Mouse (Mus musculus) liver, embryonic 14.5 days (tissue): ENCODE measurements around the gene Epha8. TPM values are rescaled to one million over a fixed set of nuclear protein-coding genes. Genes with fewer than 3 reads are reported as not detected.

ENCODE experiments used
- ATAC-seq: fragments of 200-750 bp; cut with Nextera tagmentation; 2 replicates; pipeline ENCODE4 v1.8.0; 2017; ENCODE audit warnings: moderate number of reproducible peaks, mild to moderate bottlenecking, moderate library complexity; ENCODE audit not compliant: insufficient read depth
- DNase-seq, 3 experiments: peaks; one replicate each; pipeline ENCODE4 v3.0.0-alpha.2; 2012 to 2013; ENCODE audit warnings: low read depth in 3 of 3, low spot score in 3 of 3
- H3K27ac ChIP-seq: fragments of 300-500 bp; sonication (generic); 2 replicates; pipeline ENCODE4 v1.5.1; 2014; ENCODE audit warnings: moderate library complexity, mild to moderate bottlenecking, control low read depth, inconsistent platforms
- H3K27me3 ChIP-seq: fragments of 300-500 bp; sonication (generic); 2 replicates; pipeline ENCODE4 v1.6.1; 2014; ENCODE audit warnings: mild to moderate bottlenecking, low read length, moderate library complexity; ENCODE audit not compliant: control insufficient read depth, insufficient read depth
- H3K36me3 ChIP-seq: fragments of 300-500 bp; sonication (generic); replicated peaks from 2 replicates; pipeline ENCODE4 v1.6.1; 2014; ENCODE audit warnings: low read depth; ENCODE audit not compliant: control insufficient read depth, insufficient read depth
- H3K4me1 ChIP-seq, 2 experiments: fragments of 200-500 bp in 1 of 2; fragments of 300-500 bp in 1 of 2; sonication (generic) in 1 of 2; replicated peaks; 2 replicates each; pipeline ENCODE4 v1.6.1; 2012 to 2014; ENCODE audit warnings: antibody characterized with exemption in 1 of 2, inconsistent platforms in 1 of 2, low read length in 1 of 2; ENCODE audit not compliant: control insufficient read depth in 2 of 2, insufficient read depth in 2 of 2
- H3K4me2 ChIP-seq: fragments of 300-500 bp; sonication (generic); 2 replicates; pipeline ENCODE4 v1.6.1; 2014; ENCODE audit warnings: low read depth, mild to moderate bottlenecking, control low read depth, moderate library complexity
- H3K4me3 ChIP-seq, 2 experiments: fragments of 200-500 bp in 1 of 2; fragments of 300-500 bp in 1 of 2; sonication (generic) in 1 of 2; 2 replicates each; pipeline ENCODE4 v1.5.1; 2012 to 2014; ENCODE audit warnings: low read depth in 2 of 2, low read length in 2 of 2, mild to moderate bottlenecking in 2 of 2, control low read depth in 1 of 2, inconsistent platforms in 1 of 2, moderate library complexity in 1 of 2; ENCODE audit not compliant: insufficient read depth in 1 of 2
- H3K9ac ChIP-seq: fragments of 300-500 bp; sonication (generic); replicated peaks from 2 replicates; pipeline ENCODE4 v1.6.1; 2014; ENCODE audit warnings: mild to moderate bottlenecking, control low read depth, moderate library complexity
- H3K9me3 ChIP-seq: fragments of 300-500 bp; sonication (generic); 2 replicates; pipeline ENCODE4 v1.6.1; 2016; ENCODE audit warnings: low read length, mixed read lengths; ENCODE audit not compliant: control insufficient read depth
- CTCF ChIP-seq: IDR thresholded peaks from 2 replicates; pipeline ENCODE4 v1.5.1; 2016; ENCODE audit warnings: antibody characterized with exemption, low read depth, control low read depth
- EP300 ChIP-seq: IDR thresholded peaks from 2 replicates; pipeline ENCODE4 v1.6.1; 2016; ENCODE audit warnings: antibody characterized with exemption, low read depth
- WGBS: fragments of 180-500 bp; shearing (Covaris S2); extraction: QIAGEN DNeasy Blood & Tissue Kit; methylation state at CpG from one replicate; pipeline ENCODE4 v1.1.7; 2014; ENCODE audit not compliant: insufficient replicate concordance; 5-methylcytosine and 5-hydroxymethylcytosine counted together
- polyA plus RNA-seq, 2 experiments: library from polyadenylated mRNA; depleted of rRNA in 1 of 2; stranded (reverse) in 1 of 2; unstranded in 1 of 2; fragments of >200 nt; fragmentation: Nextera tagmentation in 1 of 2; extraction: Ambion mirVana in 1 of 2; gene quantifications; 2 replicates each; pipeline versions ENCODE4 v1.2.1 to v1.2.3; 2012 to 2014

Epha8 gene
- polyA plus RNA-seq, 2 experiments, result 0.04 to 0.25 TPM

- ATAC-seq (no peak), DNase-seq (no peak)
- Histone ChIP-seq H3K27me3 (no peaks in the 10 kb centered on the region), H3K4me2 (no peak overlapping the region), H3K9ac (no peak overlapping the region), H3K36me3 (peaks cover 6% of the 10 kb centered on the region), H3K27ac (no peak overlapping the region), H3K4me1 (no peaks in the 10 kb centered on the region), H3K4me3 (no peak overlapping the region), H3K9me3 (no peaks in the 10 kb centered on the region)
- TF ChIP-seq CTCF (no peak), EP300 (no peak)
- 77% methylated on average over 7 of the region's 7 CpGs for WGBS
Observed at GRCm38 (mm10) chr4:136996933-136997332, 40.3 kb upstream of the Epha8 start.

- Histone ChIP-seq H3K9me3 (no peaks in the 10 kb centered on the region), H3K27me3 (no peaks in the 10 kb centered on the region), H3K9ac (no peak overlapping the region), H3K4me3 (no peak overlapping the region), H3K27ac (no peak overlapping the region), H3K4me2 (no peak overlapping the region), H3K4me1 (no peaks in the 10 kb centered on the region), H3K36me3 (peaks cover 6% of the 10 kb centered on the region)
- 80% methylated on average over 14 of the region's 14 CpGs for WGBS
- TF ChIP-seq EP300 (no peak), CTCF (no peak)
- ATAC-seq (no peak), DNase-seq (no peak)
Observed at GRCm38 (mm10) chr4:136995361-136995760, 38.7 kb upstream of the Epha8 start.

DNA sequence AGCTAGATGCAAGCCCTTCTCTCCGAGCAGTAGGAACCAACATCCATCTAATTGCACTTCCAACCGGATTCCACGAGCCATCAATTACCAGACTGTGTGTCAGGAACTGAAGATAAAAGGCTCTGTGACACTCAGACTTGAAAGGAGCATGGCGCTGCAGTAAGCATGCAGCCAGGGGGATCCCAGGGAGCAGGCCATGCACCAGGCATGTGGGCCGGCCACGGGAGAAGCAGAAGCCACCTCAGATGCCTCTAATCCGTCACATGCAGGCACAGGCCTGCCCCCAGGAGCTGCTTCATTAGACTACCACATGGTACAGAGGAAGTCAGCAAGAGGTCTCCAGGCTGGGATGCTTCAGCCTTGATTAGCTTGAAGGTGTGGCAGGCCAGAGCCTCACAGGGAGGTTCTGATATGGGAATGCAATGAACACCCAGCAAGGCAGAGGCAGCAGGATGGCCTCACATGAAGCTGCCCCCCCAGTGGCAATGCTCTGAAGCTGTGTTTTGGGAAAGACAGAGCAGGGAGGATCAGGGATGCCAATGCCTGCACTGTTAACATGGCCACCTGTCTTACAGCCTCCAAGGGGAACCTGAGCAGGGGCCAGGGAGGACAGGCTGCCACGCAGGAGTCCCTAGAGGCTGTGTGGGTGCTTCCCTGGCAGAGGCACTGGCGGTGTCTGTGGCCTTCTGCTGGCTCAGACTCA, 25.5 kb upstream of the Epha8 start:
- H3K27me3 ChIP-seq, result no peaks in the 10 kb centered on the region
- no peak overlapping the region for H3K4me2 ChIP-seq
- H3K9ac ChIP-seq, result no peak overlapping the region
- H3K4me1 ChIP-seq, result no peaks in the 10 kb centered on the region
- 58% methylated on average over 9 of the region's 9 CpGs for WGBS
- no peak for ATAC-seq
- no peak overlapping the region for H3K27ac ChIP-seq
- H3K4me3 ChIP-seq, result no peak overlapping the region
- TF ChIP-seq EP300, result no peak
- TF ChIP-seq CTCF, result no peak
- no peaks in the 10 kb centered on the region for H3K36me3 ChIP-seq
- no peak for DNase-seq
- H3K9me3 ChIP-seq, result no peaks in the 10 kb centered on the region

- no peak overlapping the region for H3K4me2 ChIP-seq
- peak in 2 of 3 experiments; percentile 6 to 12 for DNase-seq
- H3K27ac ChIP-seq, result no peak overlapping the region
- H3K27me3 ChIP-seq, result no peaks in the 10 kb centered on the region
- 40% methylated on average over 12 of the region's 12 CpGs for WGBS
- no peaks in the 10 kb centered on the region for H3K4me1 ChIP-seq
- TF ChIP-seq CTCF (peak; percentile 50), EP300 (no peak)
- H3K36me3 ChIP-seq, result no peaks in the 10 kb centered on the region
- H3K9ac ChIP-seq, result no peak overlapping the region
- ATAC-seq, result no peak; the same call in 1 of the 2 replicates
- H3K9me3 ChIP-seq, result no peaks in the 10 kb centered on the region
- H3K4me3 ChIP-seq, result no peak overlapping the region
Observed at GRCm38 (mm10) chr4:136981347-136981746, 24.7 kb upstream of the Epha8 start.

DNA sequence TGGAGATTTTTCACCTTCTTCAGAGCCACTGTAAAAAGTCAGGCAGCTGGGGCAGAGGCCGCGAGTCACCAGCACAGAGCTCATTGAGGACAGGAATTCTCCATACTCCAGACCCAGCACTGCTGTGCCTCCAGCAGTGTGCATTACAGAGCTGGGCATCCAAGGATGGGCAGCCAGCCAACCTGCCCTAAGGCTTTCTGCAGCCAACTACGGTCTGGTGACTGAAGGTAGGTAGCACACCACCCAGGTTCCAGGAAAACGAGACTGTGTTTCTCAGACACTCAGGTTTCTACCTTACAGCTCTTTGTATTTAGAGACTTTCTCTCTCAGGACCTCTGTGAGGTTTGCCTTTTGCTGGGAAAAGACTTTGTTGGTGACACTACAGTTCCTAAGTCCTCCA, 24.3 kb upstream of the Epha8 start:
- H3K27me3 ChIP-seq, result no peaks in the 10 kb centered on the region
- no peaks in the 10 kb centered on the region for H3K36me3 ChIP-seq
- H3K4me2 ChIP-seq, result no peak overlapping the region
- TF ChIP-seq EP300 (no peak), CTCF (no peak)
- no peak for ATAC-seq
- no peaks in the 10 kb centered on the region for H3K9me3 ChIP-seq
- H3K9ac ChIP-seq, result no peak overlapping the region
- no peak overlapping the region for H3K27ac ChIP-seq
- H3K4me1 ChIP-seq, result no peaks in the 10 kb centered on the region
- H3K4me3 ChIP-seq, result no peak overlapping the region
- WGBS, result 69% methylated on average over 4 of the region's 4 CpGs
- DNase-seq, result no peak
